Mouse (Mus musculus): ENCODE data around the gene Phf11c. TPM values are rescaled to one million over a fixed set of nuclear protein-coding genes. Genes with fewer than 3 reads are reported as not detected.

Gene Phf11c
- polyA plus RNA-seq (2012; rRNA removed): 0.75 and 0.76 TPM in 2 replicates

- H3K4me3 ChIP-seq (ENCODE audit: control insufficient read depth, low read depth, low read length): no peak within 1 kb of the TSS
- H3K27ac ChIP-seq (ENCODE audit: control insufficient read depth, insufficient read depth, low read depth, low read length): no peak within 1 kb of the TSS
- H3K36me3 ChIP-seq (ENCODE audit: control insufficient read depth, insufficient read depth, low read length): no peaks in the 10 kb centered on the region
- TF ChIP-seq POLR2A (IDR thresholded peaks at IDR 0.05; ENCODE audit: control insufficient read depth, low read depth, low read length) (no peak), CTCF (IDR thresholded peaks at IDR 0.05; ENCODE audit: control insufficient read depth, insufficient read depth, insufficient replicate concordance, low read depth, low read length) (no peak)
- no peaks in the 10 kb centered on the region for H3K27me3 ChIP-seq (ENCODE audit: control insufficient read depth, insufficient read depth, low read length)
- H3K4me1 ChIP-seq (ENCODE audit: control insufficient read depth, insufficient read depth, low read length): no peaks in the 10 kb centered on the region; the same call in 1 of the 2 replicates
Observed at GRCm38 (mm10) chr14:59395281-59395680, at the start of gene Phf11c. Phf11c (minus strand) TSS chr14:59395381.

GRCm38 (mm10) chr14:59441472-59441805 is 46.3 kb upstream of the Phf11c start:
- Histone ChIP-seq H3K27me3 (ENCODE audit: control insufficient read depth, insufficient read depth, low read length) (no peaks in the 10 kb centered on the region), H3K27ac (ENCODE audit: control insufficient read depth, insufficient read depth, low read depth, low read length) (peak overlapping the region; percentile 89), H3K4me3 (ENCODE audit: control insufficient read depth, low read depth, low read length) (peak overlapping the region; percentile 96), H3K36me3 (ENCODE audit: control insufficient read depth, insufficient read depth, low read length) (no peaks in the 10 kb centered on the region), H3K4me1 (ENCODE audit: control insufficient read depth, insufficient read depth, low read length) (no peaks in the 10 kb centered on the region)
- no peak for TF ChIP-seq CTCF (IDR thresholded peaks at IDR 0.05; ENCODE audit: control insufficient read depth, insufficient read depth, insufficient replicate concordance, low read depth, low read length)
- no peak for TF ChIP-seq POLR2A (IDR thresholded peaks at IDR 0.05; ENCODE audit: control insufficient read depth, low read depth, low read length)

- TF ChIP-seq POLR2A (IDR thresholded peaks at IDR 0.05; ENCODE audit: control insufficient read depth, low read depth, low read length): peak; percentile 95
- TF ChIP-seq CTCF (IDR thresholded peaks at IDR 0.05; ENCODE audit: control insufficient read depth, insufficient read depth, insufficient replicate concordance, low read depth, low read length): no peak
- Histone ChIP-seq H3K4me3 (ENCODE audit: control insufficient read depth, low read depth, low read length) (peak within 1 kb of the TSS; percentile 96), H3K27me3 (ENCODE audit: control insufficient read depth, insufficient read depth, low read length) (no peaks in the 10 kb centered on the region), H3K36me3 (ENCODE audit: control insufficient read depth, insufficient read depth, low read length) (no peaks in the 10 kb centered on the region), H3K4me1 (ENCODE audit: control insufficient read depth, insufficient read depth, low read length) (no peaks in the 10 kb centered on the region), H3K27ac (ENCODE audit: control insufficient read depth, insufficient read depth, low read depth, low read length) (peak within 1 kb of the TSS; percentile 96)
Observed at GRCm38 (mm10) chr14:59440558-59441471, 45.6 kb upstream of the Phf11c start, which contains the start of the genes Setdb2 and Cab39l. Setdb2 (minus strand) TSS chr14:59440884. Cab39l (plus strand) TSS chr14:59440972.

- Histone ChIP-seq H3K27me3 (ENCODE audit: control insufficient read depth, insufficient read depth, low read length) (no peaks in the 10 kb centered on the region), H3K27ac (ENCODE audit: control insufficient read depth, insufficient read depth, low read depth, low read length) (no peak overlapping the region)
- no peak for TF ChIP-seq POLR2A (IDR thresholded peaks at IDR 0.05; ENCODE audit: control insufficient read depth, low read depth, low read length)
- no peak for TF ChIP-seq CTCF (IDR thresholded peaks at IDR 0.05; ENCODE audit: control insufficient read depth, insufficient read depth, insufficient replicate concordance, low read depth, low read length)
Observed at GRCm38 (mm10) chr14:59440039-59440438, 44.9 kb upstream of the Phf11c start.

GRCm38 (mm10) chr14:59438505-59438904 is 43.3 kb upstream of the Phf11c start:
- H3K27me3 ChIP-seq (ENCODE audit: control insufficient read depth, insufficient read depth, low read length): no peaks in the 10 kb centered on the region
- H3K27ac ChIP-seq (ENCODE audit: control insufficient read depth, insufficient read depth, low read depth, low read length): no peak overlapping the region
- H3K4me1 ChIP-seq (ENCODE audit: control insufficient read depth, insufficient read depth, low read length): no peaks in the 10 kb centered on the region
- H3K4me3 ChIP-seq (ENCODE audit: control insufficient read depth, low read depth, low read length): no peak overlapping the region
- no peak for TF ChIP-seq POLR2A (IDR thresholded peaks at IDR 0.05; ENCODE audit: control insufficient read depth, low read depth, low read length)
- no peak for TF ChIP-seq CTCF (IDR thresholded peaks at IDR 0.05; ENCODE audit: control insufficient read depth, insufficient read depth, insufficient replicate concordance, low read depth, low read length)
- H3K36me3 ChIP-seq (ENCODE audit: control insufficient read depth, insufficient read depth, low read length): no peaks in the 10 kb centered on the region

More at GRCm38 (mm10) chr14:59440039-59440438, 44.9 kb upstream of the Phf11c start:
- Histone ChIP-seq H3K4me1 (ENCODE audit: control insufficient read depth, insufficient read depth, low read length) (no peaks in the 10 kb centered on the region), H3K36me3 (ENCODE audit: control insufficient read depth, insufficient read depth, low read length) (no peaks in the 10 kb centered on the region), H3K4me3 (ENCODE audit: control insufficient read depth, low read depth, low read length) (peak overlapping the region; percentile 96)

- Histone ChIP-seq H3K27ac (ENCODE audit: control insufficient read depth, insufficient read depth, low read depth, low read length) (no peak overlapping the region), H3K4me3 (ENCODE audit: control insufficient read depth, low read depth, low read length) (no peak overlapping the region), H3K4me1 (ENCODE audit: control insufficient read depth, insufficient read depth, low read length) (no peaks in the 10 kb centered on the region), H3K27me3 (ENCODE audit: control insufficient read depth, insufficient read depth, low read length) (no peaks in the 10 kb centered on the region), H3K36me3 (ENCODE audit: control insufficient read depth, insufficient read depth, low read length) (no peaks in the 10 kb centered on the region)
- TF ChIP-seq POLR2A (IDR thresholded peaks at IDR 0.05; ENCODE audit: control insufficient read depth, low read depth, low read length): no peak
- no peak for TF ChIP-seq CTCF (IDR thresholded peaks at IDR 0.05; ENCODE audit: control insufficient read depth, insufficient read depth, insufficient replicate concordance, low read depth, low read length)
Observed at GRCm38 (mm10) chr14:59437398-59437797, 42.2 kb upstream of the Phf11c start.

GRCm38 (mm10) chr14:59435206-59435605 is 40.0 kb upstream of the Phf11c start:
- Histone ChIP-seq H3K27me3 (ENCODE audit: control insufficient read depth, insufficient read depth, low read length) (no peaks in the 10 kb centered on the region), H3K36me3 (ENCODE audit: control insufficient read depth, insufficient read depth, low read length) (no peaks in the 10 kb centered on the region), H3K4me3 (ENCODE audit: control insufficient read depth, low read depth, low read length) (no peak overlapping the region), H3K4me1 (ENCODE audit: control insufficient read depth, insufficient read depth, low read length) (no peaks in the 10 kb centered on the region), H3K27ac (ENCODE audit: control insufficient read depth, insufficient read depth, low read depth, low read length) (no peak overlapping the region)
- no peak for TF ChIP-seq POLR2A (IDR thresholded peaks at IDR 0.05; ENCODE audit: control insufficient read depth, low read depth, low read length)
- TF ChIP-seq CTCF (IDR thresholded peaks at IDR 0.05; ENCODE audit: control insufficient read depth, insufficient read depth, insufficient replicate concordance, low read depth, low read length): no peak

All from testis, adult 2 months (tissue).